Mouse (Mus musculus): ENCODE measurements around the gene Trak2.
"Not testable (repeated sequence)": the region's sequence is repeated elsewhere in the genome, so short reads cannot be mapped to it uniquely, and the experiment has no call there.

Trak2 gene

GRCm38 (mm10) chr1:58973366-58974221 lies at the start of gene Trak2, which contains the start of gene Stradb:
Trak2 (minus strand) TSS chr1:58973430.
Stradb (plus strand) TSS chr1:58973522.
- DNase-seq = peak; percentile 96

- DNase-seq = no peak
Measured at GRCm38 (mm10) chr1:59021556-59021955, 48.3 kb upstream of the Trak2 start.

- no peak for DNase-seq
Measured at GRCm38 (mm10) chr1:59009250-59009649, 36.0 kb upstream of the Trak2 start.

GRCm38 (mm10) chr1:58995313-58995712 lies 22.1 kb upstream of the Trak2 start:
- DNase-seq = no peak

GRCm38 (mm10) chr1:58993723-58994122 lies 20.5 kb upstream of the Trak2 start:
- DNase-seq = no peak

- no peak for DNase-seq
Measured at GRCm38 (mm10) chr1:58993144-58993543, 19.9 kb upstream of the Trak2 start.

- DNase-seq = no peak
Measured at GRCm38 (mm10) chr1:58984586-58984985, 11.4 kb upstream of the Trak2 start.

- DNase-seq = no peak
Measured at GRCm38 (mm10) chr1:58982276-58982675, 9.0 kb upstream of the Trak2 start.

- DNase-seq = peak; percentile 86
Measured at GRCm38 (mm10) chr1:58972851-58973365, 322 bp downstream of the Trak2 start.

- no peak for DNase-seq
Measured at GRCm38 (mm10) chr1:58971097-58971496, 2.1 kb downstream of the Trak2 start.

- DNase-seq = no peak
Measured at GRCm38 (mm10) chr1:58970054-58970453, 3.2 kb downstream of the Trak2 start.

GRCm38 (mm10) chr1:58967534-58967933 lies 5.7 kb downstream of the Trak2 start:
- no peak for DNase-seq

- no peak for DNase-seq
Measured at GRCm38 (mm10) chr1:58962865-58963264, 10.4 kb downstream of the Trak2 start.

GRCm38 (mm10) chr1:58962418-58962817 lies 10.8 kb downstream of the Trak2 start:
- DNase-seq = peak; percentile 51

GRCm38 (mm10) chr1:58961152-58961893 lies 11.9 kb downstream of the Trak2 start:
- DNase-seq = no peak

GRCm38 (mm10) chr1:58959682-58960081 lies 13.5 kb downstream of the Trak2 start:
- DNase-seq = no peak

- DNase-seq = not testable (repeated sequence)
Measured at GRCm38 (mm10) chr1:58958789-58959526, 14.3 kb downstream of the Trak2 start.

GRCm38 (mm10) chr1:58957931-58958330 lies 15.3 kb downstream of the Trak2 start:
- DNase-seq = no peak

GRCm38 (mm10) chr1:58956229-58956628 lies 17.0 kb downstream of the Trak2 start:
- DNase-seq = no peak

GRCm38 (mm10) chr1:58955716-58956115 lies 17.5 kb downstream of the Trak2 start:
- no peak for DNase-seq

GRCm38 (mm10) chr1:58954578-58955410 lies 18.4 kb downstream of the Trak2 start:
- no peak for DNase-seq
